Mouse (Mus musculus) limb, embryonic 11.5 days (tissue): ENCODE measurements around the gene Zscan2. TPM values are rescaled to one million over a fixed set of nuclear protein-coding genes. Genes with fewer than 3 reads are reported as not detected.

Experiments used
- ATAC-seq: fragments of 200-750 bp; cut with Nextera tagmentation; 2 replicates; pipeline ENCODE4 v1.8.0; 2017; ENCODE audit warnings: low read depth; ENCODE audit not compliant: insufficient number of reproducible peaks, low FRiP score, low TSS enrichment
- DNase-seq: peaks from one replicate; pipeline ENCODE4 v3.0.0-alpha.2; 2015; ENCODE audit warnings: low spot score
- H3K27ac ChIP-seq: fragments of 300-500 bp; sonication (generic); replicated peaks from 2 replicates; pipeline ENCODE4 v1.5.1; 2014; ENCODE audit warnings: low read depth, mild to moderate bottlenecking, low read length
- H3K27me3 ChIP-seq: fragments of 300-500 bp; sonication (generic); 2 replicates; pipeline ENCODE4 v1.6.1; 2014; ENCODE audit warnings: mild to moderate bottlenecking, low read length, mixed read lengths; ENCODE audit not compliant: control insufficient read depth, insufficient read depth
- H3K36me3 ChIP-seq: fragments of 300-500 bp; sonication (generic); 2 replicates; pipeline ENCODE4 v1.6.1; 2014; ENCODE audit warnings: mild to moderate bottlenecking, low read length, moderate library complexity, mixed read lengths; ENCODE audit not compliant: control insufficient read depth, insufficient read depth
- H3K4me1 ChIP-seq: fragments of 300-500 bp; sonication (generic); 2 replicates; pipeline ENCODE4 v1.6.1; 2014; ENCODE audit warnings: low read length, mixed read lengths; ENCODE audit not compliant: control insufficient read depth, insufficient read depth
- H3K4me2 ChIP-seq: fragments of 300-500 bp; sonication (generic); 2 replicates; pipeline ENCODE4 v1.6.1; 2014; ENCODE audit warnings: low read depth, mild to moderate bottlenecking, moderate library complexity; ENCODE audit not compliant: severe bottlenecking
- H3K4me3 ChIP-seq: fragments of 300-500 bp; sonication (generic); 2 replicates; pipeline ENCODE4 v1.5.1; 2014; ENCODE audit warnings: low read depth, low read length
- H3K9ac ChIP-seq: fragments of 300-500 bp; sonication (generic); 2 replicates; pipeline ENCODE4 v1.6.1; 2014; ENCODE audit warnings: mild to moderate bottlenecking, low read length
- H3K9me3 ChIP-seq: fragments of 300-500 bp; sonication (generic); 2 replicates; pipeline ENCODE4 v1.6.1; 2016; ENCODE audit warnings: low read length; ENCODE audit not compliant: control insufficient read depth
- WGBS: fragments of 180-500 bp; shearing (Covaris S2); extraction: QIAGEN DNeasy Blood & Tissue Kit; methylation state at CpG from one replicate; pipeline ENCODE4 v1.1.7; 2014; 5-methylcytosine and 5-hydroxymethylcytosine counted together
- polyA plus RNA-seq: library from polyadenylated mRNA; unstranded; fragments of >200 nt; fragmentation: Nextera tagmentation; extraction: Ambion mirVana; gene quantifications from 2 replicates; pipeline ENCODE4 v1.2.1, GENCODE M21; 2014

Zscan2 gene
- polyA plus RNA-seq, 1 experiment from 2014 or later = 5.4 TPM

DNA sequence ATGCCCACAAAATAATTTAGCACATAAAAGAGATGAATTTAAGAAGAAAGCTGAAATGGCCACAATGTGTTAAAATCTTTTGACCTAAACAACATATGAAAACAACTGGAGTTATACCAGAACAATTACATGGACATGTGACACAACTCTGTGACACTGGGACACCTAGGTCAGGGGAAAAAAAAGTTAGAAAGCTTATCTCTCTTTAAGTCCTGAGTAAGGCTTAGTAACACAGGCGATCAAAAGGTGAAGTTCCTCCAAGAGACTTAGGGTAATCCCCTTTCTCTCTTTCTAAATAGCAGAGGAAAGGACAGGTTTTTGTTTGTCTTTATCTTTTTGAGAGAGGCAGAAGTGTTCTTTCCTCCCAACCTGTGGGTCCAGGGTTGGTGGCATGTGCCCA, 20.5 kb upstream of the Zscan2 start:
- Histone ChIP-seq H3K4me3 (no peak overlapping the region), H3K27me3 (no peaks in the 10 kb centered on the region), H3K4me2 (no peak overlapping the region), H3K9me3 (no peaks in the 10 kb centered on the region), H3K27ac (no peak overlapping the region), H3K36me3 (no peaks in the 10 kb centered on the region), H3K4me1 (0 out of 2 replicates have a peak, but pooled peaks cover 5% of the 10 kb centered on the region), H3K9ac (no peak overlapping the region)
- WGBS = 48% methylated on average over 1 of the region's 1 CpGs
- DNase-seq (no peak), ATAC-seq (no peak)

DNA sequence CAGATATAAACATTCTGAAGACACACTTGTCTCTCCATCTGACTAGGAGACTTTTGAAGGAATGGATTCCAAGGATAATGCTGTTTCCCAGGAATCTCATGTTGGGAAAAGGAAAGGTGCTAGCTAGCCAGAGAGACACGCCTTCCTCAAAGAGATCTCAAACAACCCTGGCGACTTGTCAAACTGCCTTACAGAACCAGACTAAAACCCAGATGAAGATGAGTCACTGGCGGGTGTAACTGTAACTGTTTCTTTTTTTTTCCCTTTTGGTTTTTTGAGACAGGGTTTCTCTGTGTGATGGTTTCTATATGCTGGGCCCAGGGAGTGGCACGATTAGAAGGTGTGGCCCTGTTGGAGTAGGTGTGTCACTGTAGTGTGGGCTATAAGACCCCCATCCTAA, 19.8 kb upstream of the Zscan2 start:
- no peak overlapping the region for H3K27ac ChIP-seq
- WGBS = 71% methylated on average over 4 of the region's 4 CpGs
- H3K4me1 ChIP-seq = 0 out of 2 replicates have a peak, but pooled peaks cover 5% of the 10 kb centered on the region
- H3K9me3 ChIP-seq = no peaks in the 10 kb centered on the region
- no peak for ATAC-seq
- no peak for DNase-seq
- no peak overlapping the region for H3K4me2 ChIP-seq
- no peaks in the 10 kb centered on the region for H3K27me3 ChIP-seq
- H3K9ac ChIP-seq = no peak overlapping the region
- no peaks in the 10 kb centered on the region for H3K36me3 ChIP-seq
- H3K4me3 ChIP-seq = no peak overlapping the region

DNA sequence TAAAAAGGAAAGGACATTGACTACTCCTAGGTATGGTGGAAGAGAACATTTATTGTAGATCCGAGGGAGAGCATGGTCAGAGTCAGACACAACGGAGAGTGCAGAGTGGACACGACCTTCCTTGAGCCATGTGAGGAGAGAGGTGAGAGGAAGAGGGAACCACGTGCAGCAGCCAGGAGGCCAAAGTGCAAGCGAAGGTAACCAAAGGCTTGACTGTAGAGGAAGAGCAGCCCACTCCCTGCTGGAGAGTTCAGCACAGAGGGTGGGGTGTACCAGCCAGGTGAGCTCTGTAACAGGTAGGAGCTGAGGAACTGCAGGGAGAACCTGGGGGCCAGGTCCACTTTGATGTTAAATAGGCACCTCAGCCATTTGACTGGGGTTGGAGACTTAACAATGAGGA, 18.6 kb upstream of the Zscan2 start:
- Histone ChIP-seq H3K4me2 (no peak overlapping the region), H3K27me3 (no peaks in the 10 kb centered on the region), H3K4me3 (no peak overlapping the region), H3K27ac (no peak overlapping the region), H3K36me3 (no peaks in the 10 kb centered on the region), H3K4me1 (0 out of 2 replicates have a peak, but pooled peaks cover 5% of the 10 kb centered on the region), H3K9ac (no peak overlapping the region), H3K9me3 (no peaks in the 10 kb centered on the region)
- ATAC-seq = no peak
- WGBS = 69% methylated on average over 5 of the region's 5 CpGs
- no peak for DNase-seq

DNA sequence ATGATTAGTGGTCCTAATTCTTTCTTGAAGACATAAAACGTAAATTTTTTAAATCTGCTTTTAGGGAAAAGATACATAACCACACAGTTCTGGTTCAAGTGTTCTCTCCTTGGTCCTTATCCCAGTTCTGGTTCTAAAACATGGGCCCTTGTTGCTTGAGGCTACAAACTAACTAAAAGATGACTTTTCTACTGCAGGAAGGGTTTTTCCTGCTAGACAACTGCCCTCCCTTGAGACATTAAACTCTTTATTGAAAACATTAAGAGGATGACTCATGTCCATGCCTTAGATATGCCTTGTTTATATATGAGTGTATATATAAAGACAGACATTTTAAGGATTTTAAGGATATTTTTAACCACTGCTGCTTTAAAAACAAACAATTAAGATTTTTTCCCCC, 17.5 kb upstream of the Zscan2 start:
- H3K4me1 ChIP-seq = 0 out of 2 replicates have a peak, but pooled peaks cover 1% of the 10 kb centered on the region
- H3K4me2 ChIP-seq = no peak overlapping the region
- 82% methylated on average over 1 of the region's 1 CpGs for WGBS
- DNase-seq = no peak
- H3K4me3 ChIP-seq = no peak overlapping the region
- no peak overlapping the region for H3K27ac ChIP-seq
- H3K9ac ChIP-seq = no peak overlapping the region
- no peaks in the 10 kb centered on the region for H3K9me3 ChIP-seq
- no peaks in the 10 kb centered on the region for H3K27me3 ChIP-seq
- no peaks in the 10 kb centered on the region for H3K36me3 ChIP-seq
- no peak for ATAC-seq

DNA sequence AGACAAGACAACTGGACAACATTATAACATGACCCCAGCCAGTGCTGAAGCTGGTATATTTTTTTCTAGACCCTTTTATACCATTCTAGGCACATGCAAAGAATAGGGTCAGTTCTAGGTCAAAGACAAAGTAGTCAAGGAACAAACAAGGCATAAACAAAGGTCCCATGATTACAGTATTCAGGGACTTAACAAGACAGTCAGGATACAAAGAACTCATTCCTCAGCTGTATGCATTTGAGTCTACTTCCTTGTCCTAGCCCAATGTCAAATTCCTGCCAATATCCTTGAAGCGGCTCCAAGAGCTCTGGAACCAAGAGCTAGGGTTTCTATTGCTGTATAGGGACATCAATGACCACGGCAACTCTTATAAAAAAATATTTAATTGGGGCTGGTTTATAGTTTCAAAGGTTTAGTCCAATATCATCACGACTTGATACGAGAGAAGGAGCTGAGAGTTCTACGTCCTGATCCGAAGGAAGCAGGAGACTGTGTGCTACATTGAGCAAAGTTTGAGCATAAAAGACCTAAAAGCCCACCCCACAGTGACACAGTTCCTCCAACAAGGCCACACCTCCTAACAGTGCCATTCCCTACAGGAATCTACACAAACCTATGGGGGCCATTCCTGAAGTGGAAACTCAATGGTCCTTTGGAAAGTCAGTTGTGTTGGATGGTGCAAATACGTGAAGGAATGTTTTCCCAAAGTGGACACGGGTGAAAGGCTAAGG, 16.6 kb upstream of the Zscan2 start:
- Histone ChIP-seq H3K4me3 (no peak overlapping the region), H3K9ac (no peak overlapping the region), H3K27ac (no peak overlapping the region), H3K4me2 (no peak overlapping the region), H3K27me3 (no peaks in the 10 kb centered on the region), H3K9me3 (no peaks in the 10 kb centered on the region), H3K36me3 (no peaks in the 10 kb centered on the region), H3K4me1 (no peaks in the 10 kb centered on the region)
- ATAC-seq (no peak), DNase-seq (no peak)
- WGBS = 92% methylated on average over 8 of the region's 8 CpGs

DNA sequence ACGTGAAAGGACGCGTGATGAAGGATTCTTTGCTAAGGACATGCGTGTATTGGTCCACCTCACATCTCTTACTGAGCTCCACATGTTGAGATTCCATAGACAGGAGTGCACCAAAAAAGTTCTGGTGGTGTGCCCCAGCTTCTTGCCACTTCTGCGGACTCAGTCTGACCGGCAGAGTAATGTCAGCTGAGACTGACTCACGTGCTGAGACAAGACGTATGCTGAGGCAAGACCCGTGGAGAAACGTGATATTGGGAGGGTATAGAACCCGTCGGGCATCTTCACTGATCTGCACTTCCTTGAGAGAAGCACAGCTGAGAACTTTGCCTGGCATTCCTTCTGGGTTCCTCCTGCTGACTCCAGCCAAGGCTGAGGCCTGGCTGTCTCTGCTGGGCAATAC, 16.0 kb upstream of the Zscan2 start:
- 92% methylated on average over 12 of the region's 12 CpGs for WGBS
- no peak overlapping the region for H3K27ac ChIP-seq

DNA sequence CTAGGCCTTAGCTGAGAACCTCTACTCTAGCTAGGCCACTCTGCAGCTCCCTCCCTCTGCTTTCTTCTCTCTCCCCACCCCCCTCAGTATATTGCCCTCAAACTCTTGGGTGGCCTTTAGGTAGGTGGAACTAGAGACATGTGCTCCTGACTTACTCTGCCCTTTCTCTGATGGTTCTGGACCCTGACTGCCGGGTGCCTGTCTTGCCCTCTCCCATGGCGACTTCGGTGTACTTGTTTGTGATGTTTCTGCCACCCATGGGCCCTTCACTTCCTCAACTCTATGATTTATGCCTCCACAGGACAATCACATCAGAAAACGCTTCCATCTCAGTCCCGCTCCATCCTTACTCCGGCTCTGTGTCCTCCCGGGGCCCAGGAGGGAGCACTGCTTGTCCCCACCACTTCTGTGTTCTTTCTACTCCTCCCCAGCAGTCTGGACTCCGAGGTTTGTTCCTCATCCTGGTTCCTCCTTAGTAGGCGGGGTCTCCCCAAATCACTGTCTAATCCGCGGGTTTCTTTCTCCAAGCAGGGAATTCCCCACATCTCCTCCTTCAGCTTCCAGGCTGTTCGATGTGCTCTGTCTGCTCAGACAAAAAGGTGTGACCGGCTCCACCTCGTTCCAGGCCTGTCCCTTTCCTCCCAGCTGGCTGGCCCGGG, 15.0 kb upstream of the Zscan2 start:
- WGBS = 74% methylated on average over 15 of the region's 15 CpGs
- Histone ChIP-seq H3K4me1 (no peaks in the 10 kb centered on the region), H3K4me3 (no peak overlapping the region), H3K9me3 (no peaks in the 10 kb centered on the region), H3K4me2 (no peak overlapping the region), H3K36me3 (no peaks in the 10 kb centered on the region), H3K27me3 (no peaks in the 10 kb centered on the region), H3K27ac (no peak overlapping the region), H3K9ac (no peak overlapping the region)
- ATAC-seq (no peak), DNase-seq (no peak)

More for the DNA sequence above, 16.0 kb upstream of the Zscan2 start:
- Histone ChIP-seq H3K4me3 (no peak overlapping the region), H3K4me1 (no peaks in the 10 kb centered on the region), H3K4me2 (no peak overlapping the region), H3K36me3 (no peaks in the 10 kb centered on the region), H3K9ac (no peak overlapping the region), H3K27me3 (no peaks in the 10 kb centered on the region), H3K9me3 (no peaks in the 10 kb centered on the region)
- ATAC-seq = no peak
- no peak for DNase-seq

DNA sequence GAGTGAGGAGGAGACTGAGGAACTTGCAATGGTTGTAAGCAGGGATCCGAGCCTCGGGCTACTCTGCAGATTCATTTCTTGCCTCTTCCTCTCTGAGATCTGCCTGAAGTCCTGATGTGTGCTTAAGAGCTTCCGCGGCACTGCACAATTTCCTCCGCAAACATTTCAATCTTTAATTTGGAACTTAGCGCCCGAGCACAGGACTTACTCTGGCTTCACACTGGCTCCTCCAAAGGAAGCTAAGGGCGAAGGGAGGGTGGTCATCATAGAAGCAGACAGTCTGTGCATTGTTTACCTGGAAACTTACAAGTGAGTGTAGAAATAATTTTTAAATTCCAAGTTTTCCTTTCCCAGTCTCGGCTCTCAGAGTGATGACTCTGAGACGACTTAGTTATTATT, 14.4 kb upstream of the Zscan2 start:
- H3K4me1 ChIP-seq = no peaks in the 10 kb centered on the region
- 91% methylated on average over 10 of the region's 10 CpGs for WGBS
- H3K9ac ChIP-seq = no peak overlapping the region

More for the DNA sequence above, 14.4 kb upstream of the Zscan2 start:
- no peak for ATAC-seq
- Histone ChIP-seq H3K27me3 (no peaks in the 10 kb centered on the region), H3K27ac (no peak overlapping the region), H3K9me3 (no peaks in the 10 kb centered on the region), H3K36me3 (no peaks in the 10 kb centered on the region), H3K4me2 (no peak overlapping the region), H3K4me3 (no peak overlapping the region)
- DNase-seq = no peak
